Mouse (Mus musculus) mammary gland, adult 2 months (tissue): Measurements from ENCODE around the gene Mettl16. TPM values are rescaled to one million over a fixed set of nuclear protein-coding genes. Genes with fewer than 3 reads are reported as not detected.

Experiments used
- polyA plus RNA-seq: library from polyadenylated mRNA; depleted of rRNA; stranded (reverse); fragments of >200 nt; gene quantifications from 2 replicates; pipeline ENCODE4 v1.2.3, GENCODE M21; 2012; ENCODE audit warnings: low replicate concordance; rRNA removed

Gene Mettl16
- polyA plus RNA-seq: 3.2 and 3.4 TPM in 2 replicates

GRCm38 (mm10) chr11:74770595-74771207 lies at the start of gene Mettl16:
Mettl16 (plus strand) TSS chr11:74770830.

GRCm38 (mm10) chr11:74724235-74724791 lies 46.3 kb upstream of the Mettl16 start, which contains the start of gene Pafah1b1:
Pafah1b1 (minus strand) TSS chr11:74724670.

GRCm38 (mm10) chr11:74830256-74831161 lies 59.9 kb downstream of the Mettl16 start, which contains the start of gene Mnt:
Mnt (plus strand) TSS chr11:74830920.

Other genes starting within 250 kb of the Mettl16 start
- 7.1 and 7.8 TPM in 2 replicates for gene Rap1gap2, start 159.9 kb upstream of the Mettl16 start, polyA plus RNA-seq
- gene Ccdc92b, start 151.2 kb upstream of the Mettl16 start, polyA plus RNA-seq: 0.17 and 0.27 TPM in 2 replicates
- 86.0 and 104 TPM in 2 replicates for gene Cluh, start 121.3 kb upstream of the Mettl16 start, polyA plus RNA-seq
- 10.8 and 29.6 TPM in 2 replicates for gene Pafah1b1, start 46.2 kb upstream of the Mettl16 start, polyA plus RNA-seq
- 16.2 and 36.7 TPM in 2 replicates for gene Mnt, start 60.1 kb downstream of the Mettl16 start, polyA plus RNA-seq
- gene Sgsm2, start 126.2 kb downstream of the Mettl16 start, polyA plus RNA-seq: 23.1 and 23.9 TPM in 2 replicates
- 7.3 and 18.4 TPM in 2 replicates for gene Tsr1, start 127.2 kb downstream of the Mettl16 start, polyA plus RNA-seq
- gene Smg6, start 155.0 kb downstream of the Mettl16 start, polyA plus RNA-seq: 38.3 and 44.7 TPM in 2 replicates
- gene Srr, start 155.1 kb downstream of the Mettl16 start, polyA plus RNA-seq: 5.0 and 20.3 TPM in 2 replicates